Mouse (Mus musculus): Measurements from ENCODE around the gene Mast4.

DNA sequence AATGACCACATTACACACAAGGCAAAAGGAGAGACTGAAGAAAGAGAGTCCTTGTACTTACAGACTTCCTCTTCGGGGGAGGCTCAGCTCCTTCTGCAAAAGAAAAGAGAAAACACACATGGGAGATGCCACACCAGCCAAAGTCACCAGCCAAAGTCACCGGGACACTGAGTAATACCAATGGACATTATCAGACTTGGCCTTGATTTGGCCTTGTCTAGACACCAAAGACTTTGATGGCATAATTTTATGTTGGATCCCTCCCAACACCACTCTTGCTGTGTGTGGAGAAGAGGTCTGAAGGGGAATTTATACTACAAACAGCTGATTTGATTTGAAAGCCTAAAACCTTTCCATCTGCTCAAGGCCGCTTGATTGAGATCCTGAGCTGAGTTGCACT is 308.8 kb downstream of the Mast4 start:
- TF ChIP-seq CTCF (IDR thresholded peaks at IDR 0.05): no peak
- TF ChIP-seq POLR2A (IDR thresholded peaks at IDR 0.05; ENCODE audit: insufficient read depth, low read depth, low read length): no peak
- no peak for TF ChIP-seq EP300 (IDR thresholded peaks at IDR 0.05; ENCODE audit: insufficient read depth, low read depth, low read length)

All from heart, adult 2 months (tissue).